Mouse (Mus musculus) bone marrow macrophage, adult 2 months (primary cell): Measurements from ENCODE around the gene BC004004.

Experiments
- CTCF ChIP-seq: IDR thresholded peaks from 2 replicates; pipeline ENCODE4 v1.5.1; 2012; ENCODE audit warnings: low read depth, mild to moderate bottlenecking, low read length, moderate library complexity
- POLR2A ChIP-seq: IDR thresholded peaks from 2 replicates; pipeline ENCODE4 v1.6.1; 2012; ENCODE audit warnings: mild to moderate bottlenecking, low read depth, low read length, borderline replicate concordance

DNA sequence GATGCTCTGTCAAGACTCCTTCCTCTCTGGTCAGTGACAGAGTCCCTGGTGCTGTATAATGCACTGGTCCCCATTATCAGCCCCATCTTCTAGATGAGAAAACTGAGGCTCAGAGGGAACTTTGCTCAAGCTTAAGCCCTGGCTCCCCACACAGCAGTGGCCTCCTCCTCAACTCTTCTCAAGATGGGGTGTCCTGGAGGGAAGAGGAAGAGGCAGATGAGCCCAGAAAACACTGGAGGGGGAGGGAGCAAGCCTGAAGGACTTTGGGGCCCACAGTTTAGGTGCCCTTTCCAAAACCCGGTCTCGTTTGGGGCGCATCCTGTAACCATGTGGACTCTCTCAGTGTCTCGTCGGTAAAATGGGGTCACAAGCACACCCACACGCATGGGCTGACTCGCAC is 50.9 kb downstream of the BC004004 start:
- TF ChIP-seq CTCF (no peak), POLR2A (no peak)
